Mouse (Mus musculus) large intestine, adult 2 months (tissue): ENCODE measurements at regions not wholly inside any gene's neighbourhood (a gene's known extent, or its start where the extent isn't known, plus 50 kb on each side); places are given as distances from the start of the nearest gene placed in this dataset.

Experiments used
- DNase-seq: peaks from one replicate; pipeline ENCODE4 v3.0.0-alpha.2; 2012; ENCODE audit warnings: low read depth, low spot score
- WGBS: fragments of 180-500 bp; shearing (Covaris S2); methylation state at CpG from one replicate; pipeline ENCODE4 v1.1.7; 2018; 5-methylcytosine and 5-hydroxymethylcytosine counted together

DNA sequence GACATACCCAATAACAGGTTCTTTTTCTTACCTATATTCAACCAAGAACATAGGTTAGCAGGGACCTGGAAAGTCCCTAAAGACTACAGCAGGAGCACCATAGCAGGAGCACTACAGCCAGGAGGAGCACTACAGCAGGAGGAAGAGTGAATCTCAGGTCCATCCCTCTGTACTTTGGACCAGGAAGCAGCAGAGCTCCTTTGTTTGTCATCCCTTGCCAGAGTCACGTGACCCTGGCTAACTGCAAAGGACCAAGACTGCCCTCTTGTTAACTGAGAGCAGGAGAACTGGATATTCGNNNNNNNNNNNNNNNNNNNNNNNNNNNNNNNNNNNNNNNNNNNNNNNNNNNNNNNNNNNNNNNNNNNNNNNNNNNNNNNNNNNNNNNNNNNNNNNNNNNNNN lies 172.2 kb upstream of the Samsn1 start:
- peak; percentile 40 for DNase-seq
- 34% methylated on average over 2 of the region's 2 CpGs for WGBS

DNA sequence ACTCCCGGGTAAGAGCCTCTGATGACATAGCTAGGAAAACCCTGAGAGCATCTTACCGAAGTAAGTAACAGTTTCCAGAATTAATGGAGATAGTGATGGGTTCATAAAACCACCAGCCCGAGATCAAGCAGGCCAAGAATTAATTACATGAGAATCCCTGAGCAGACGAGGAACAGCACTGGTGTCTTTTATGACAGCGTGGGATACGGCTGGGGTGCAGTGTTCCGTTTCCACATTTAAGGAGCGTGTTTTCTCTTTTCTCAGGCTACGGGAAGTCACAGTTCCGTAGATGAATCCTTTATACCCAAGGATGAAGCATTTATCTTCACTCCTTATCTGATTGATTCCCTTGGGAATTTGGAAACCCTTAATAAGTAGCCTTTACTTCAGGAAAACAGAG lies 169.1 kb upstream of the Samsn1 start:
- no peak for DNase-seq
- WGBS, result 93% methylated on average over 10 of the region's 10 CpGs

DNA sequence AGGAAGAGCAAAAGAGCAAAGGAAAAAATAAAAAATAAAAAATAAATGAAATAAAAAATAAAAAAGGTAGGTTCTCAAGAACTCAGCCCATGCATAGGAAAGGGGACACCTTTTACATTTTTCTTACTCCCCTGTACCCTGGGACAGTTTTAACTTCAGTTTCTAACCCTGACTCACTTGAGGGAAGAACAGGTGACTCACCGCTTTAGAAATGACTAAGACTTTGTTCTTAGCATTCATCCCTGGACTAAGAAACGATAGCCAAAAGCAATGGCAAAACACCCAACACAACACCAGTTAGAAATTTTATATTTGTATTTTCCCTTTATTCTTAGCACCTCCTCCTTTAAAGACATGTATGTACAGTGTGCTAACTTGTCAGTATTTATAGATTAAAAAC lies 161.5 kb upstream of the Samsn1 start:
- WGBS, result 70% methylated on average over 2 of the region's 2 CpGs

GRCm38 (mm10) chr16:76183105-76183504 lies 161.0 kb upstream of the Samsn1 start:
- DNase-seq, result no peak
- WGBS, result 48% methylated on average over 3 of the region's 3 CpGs

More for the DNA sequence above, 161.5 kb upstream of the Samsn1 start:
- no peak for DNase-seq

DNA sequence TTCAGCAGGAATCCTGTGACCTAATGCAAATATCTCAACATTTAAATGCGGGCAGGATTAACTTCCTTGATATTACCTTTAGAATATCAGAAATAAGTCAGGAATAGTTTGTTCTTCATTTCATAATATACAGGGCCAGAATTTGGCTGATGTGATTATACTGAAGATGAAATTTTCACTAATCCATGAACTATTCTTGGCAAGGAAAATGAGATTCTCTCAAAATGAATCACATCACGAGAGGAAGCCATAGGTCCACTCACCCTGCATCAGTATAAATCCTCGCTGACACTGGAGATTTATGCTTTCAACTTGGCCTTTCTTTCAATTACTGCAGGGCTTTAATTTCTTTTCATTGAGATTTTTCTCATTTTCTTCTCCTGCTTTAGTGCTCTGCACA lies 159.5 kb upstream of the Samsn1 start:
- WGBS, result 84% methylated on average over 3 of the region's 3 CpGs
- no peak for DNase-seq

DNA sequence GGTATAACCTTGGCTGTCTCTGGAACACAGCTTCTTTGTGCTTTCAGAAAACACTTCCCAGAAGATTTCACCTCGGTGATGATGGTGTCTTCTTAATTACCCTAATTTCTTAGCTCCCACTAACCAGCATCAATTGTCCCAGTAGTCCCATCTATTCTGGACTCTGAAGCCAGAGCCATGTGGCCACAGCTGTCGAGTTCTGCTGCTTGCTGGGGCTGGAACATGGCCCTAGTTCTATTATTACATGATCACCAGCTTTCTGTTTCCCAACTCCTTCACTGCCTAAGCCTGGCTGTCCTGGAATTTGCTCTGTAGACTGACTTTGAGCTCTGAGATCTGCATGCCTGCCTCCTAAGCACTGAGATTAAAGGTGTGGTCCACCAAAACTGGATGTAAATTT lies 145.6 kb upstream of the Samsn1 start:
- 54% methylated on average over 2 of the region's 2 CpGs for WGBS
- DNase-seq, result no peak

DNA sequence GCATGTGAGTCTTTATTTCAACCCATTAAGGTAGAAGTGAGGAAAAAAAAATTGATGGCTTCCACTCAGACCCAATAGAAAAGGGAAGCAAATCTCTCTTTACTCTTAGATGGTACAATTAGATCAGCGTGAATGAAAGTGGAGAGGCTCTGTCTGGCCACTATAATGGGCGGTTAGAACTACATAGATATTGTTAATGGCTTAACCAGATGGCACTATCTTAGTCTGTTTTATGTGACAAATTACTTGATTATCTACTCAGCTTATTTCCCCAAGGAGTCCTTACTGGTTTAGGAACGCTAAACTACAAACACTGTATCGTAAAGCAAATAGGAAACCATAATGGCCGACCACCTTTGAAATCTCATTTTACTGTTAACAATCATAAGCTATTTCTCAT lies 138.8 kb upstream of the Samsn1 start:
- 78% methylated on average over 5 of the region's 5 CpGs for WGBS

DNA sequence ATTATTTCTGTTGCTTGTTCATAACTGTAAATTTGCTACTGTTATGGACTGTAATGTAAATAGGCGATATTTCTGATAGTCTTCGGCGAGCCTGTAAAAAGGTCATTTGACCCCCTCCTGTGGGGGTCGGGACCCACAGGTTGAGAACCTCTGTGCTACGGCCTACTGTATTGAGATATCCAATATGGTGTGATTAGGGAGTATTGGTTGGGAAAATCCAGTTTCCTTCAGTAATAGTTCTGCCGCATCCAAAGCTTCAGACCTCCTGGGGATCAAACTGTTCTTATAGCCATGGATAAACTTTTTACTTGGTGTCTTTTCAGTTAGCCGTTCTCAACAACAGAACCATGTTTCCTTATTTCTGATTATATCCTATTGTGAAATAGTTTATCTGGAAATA lies 136.5 kb upstream of the Samsn1 start:
- DNase-seq, result no peak
- 95% methylated on average over 7 of the region's 7 CpGs for WGBS

More for the DNA sequence above, 138.8 kb upstream of the Samsn1 start:
- DNase-seq, result no peak

- DNase-seq, result no peak
- 82% methylated on average over 12 of the region's 12 CpGs for WGBS
Measured at GRCm38 (mm10) chr16:76153766-76154525, 131.9 kb upstream of the Samsn1 start.

- 66% methylated on average over 5 of the region's 5 CpGs for WGBS
- no peak for DNase-seq
Measured at GRCm38 (mm10) chr16:76149581-76149980, 127.5 kb upstream of the Samsn1 start.

DNA sequence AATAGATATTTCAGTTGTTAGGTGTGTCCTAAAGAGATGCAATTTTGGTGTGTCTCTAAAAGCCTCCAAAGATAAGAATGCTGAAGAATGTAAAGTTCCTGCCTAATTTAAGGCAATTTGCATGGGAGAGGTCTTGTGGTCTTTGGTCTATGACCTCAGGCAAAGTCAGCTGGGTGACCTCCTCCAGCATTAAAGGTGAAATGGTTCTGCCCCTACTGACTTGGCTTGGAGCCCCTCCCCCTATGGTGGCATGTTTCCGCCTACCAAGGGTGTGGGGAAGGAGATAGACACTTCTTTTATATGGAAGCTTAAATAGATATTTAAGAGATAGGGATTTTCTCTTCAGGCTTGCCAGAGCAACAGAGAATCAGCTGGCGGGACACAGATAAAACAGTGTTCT lies 111.8 kb upstream of the Samsn1 start:
- DNase-seq, result no peak
- WGBS, result 88% methylated on average over 2 of the region's 2 CpGs

DNA sequence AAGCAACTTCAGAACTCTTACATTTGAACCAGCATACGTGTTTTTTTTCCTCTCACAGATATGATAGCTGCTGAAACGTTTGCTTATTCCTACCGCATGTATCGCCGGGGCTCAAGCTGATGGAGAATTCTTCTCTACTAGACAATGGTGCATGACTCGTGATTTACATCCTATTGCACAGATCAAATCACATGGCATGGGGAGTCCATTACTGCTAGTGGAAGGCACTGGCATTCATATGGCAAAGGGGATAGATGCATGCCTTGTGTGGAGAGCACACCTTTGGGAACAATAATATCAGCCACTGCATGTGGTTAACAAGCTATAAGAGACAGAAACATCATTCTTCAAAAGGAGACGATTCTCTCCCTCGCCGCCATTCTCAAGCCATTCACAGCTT lies 108.4 kb upstream of the Samsn1 start:
- WGBS, result 82% methylated on average over 9 of the region's 9 CpGs
- no peak for DNase-seq

DNA sequence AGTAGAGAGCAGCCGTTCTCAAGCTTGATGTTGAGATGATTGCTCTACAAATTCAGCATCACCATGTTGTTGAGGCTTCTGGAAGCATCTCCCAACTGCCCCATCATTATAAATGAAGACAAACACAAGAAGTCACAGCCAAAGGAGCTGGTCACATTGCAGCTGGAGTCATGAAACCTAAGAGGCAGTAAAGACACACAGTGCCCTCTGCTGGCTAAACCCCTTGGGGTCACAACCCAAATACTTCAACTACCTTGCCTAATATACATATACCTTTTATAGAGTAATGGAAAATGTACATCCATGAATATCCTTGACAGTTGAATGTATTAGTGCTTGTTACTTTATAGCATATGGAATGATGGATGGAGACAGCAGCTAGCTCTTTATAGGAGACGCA lies 107.9 kb upstream of the Samsn1 start:
- 89% methylated on average over 2 of the region's 2 CpGs for WGBS
- no peak for DNase-seq

DNA sequence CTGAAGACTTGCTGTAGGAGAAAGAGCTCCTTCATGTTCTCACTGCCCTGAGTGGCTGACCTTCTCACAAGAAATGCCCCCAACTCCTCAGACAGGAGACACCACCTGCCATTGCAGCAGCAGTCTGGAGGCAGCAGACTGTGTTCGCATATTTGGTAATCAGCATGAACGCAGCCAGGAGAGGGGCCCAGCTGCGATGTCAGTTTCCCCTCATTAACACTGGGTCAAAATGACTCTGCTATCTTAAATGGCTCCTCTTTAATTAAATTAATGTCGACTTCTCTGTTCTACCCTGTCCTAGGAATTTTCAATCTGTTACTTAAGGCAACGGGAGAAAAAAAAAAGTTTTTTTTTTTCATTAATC lies 100.9 kb upstream of the Samsn1 start:
- no peak for DNase-seq
- 86% methylated on average over 5 of the region's 5 CpGs for WGBS

DNA sequence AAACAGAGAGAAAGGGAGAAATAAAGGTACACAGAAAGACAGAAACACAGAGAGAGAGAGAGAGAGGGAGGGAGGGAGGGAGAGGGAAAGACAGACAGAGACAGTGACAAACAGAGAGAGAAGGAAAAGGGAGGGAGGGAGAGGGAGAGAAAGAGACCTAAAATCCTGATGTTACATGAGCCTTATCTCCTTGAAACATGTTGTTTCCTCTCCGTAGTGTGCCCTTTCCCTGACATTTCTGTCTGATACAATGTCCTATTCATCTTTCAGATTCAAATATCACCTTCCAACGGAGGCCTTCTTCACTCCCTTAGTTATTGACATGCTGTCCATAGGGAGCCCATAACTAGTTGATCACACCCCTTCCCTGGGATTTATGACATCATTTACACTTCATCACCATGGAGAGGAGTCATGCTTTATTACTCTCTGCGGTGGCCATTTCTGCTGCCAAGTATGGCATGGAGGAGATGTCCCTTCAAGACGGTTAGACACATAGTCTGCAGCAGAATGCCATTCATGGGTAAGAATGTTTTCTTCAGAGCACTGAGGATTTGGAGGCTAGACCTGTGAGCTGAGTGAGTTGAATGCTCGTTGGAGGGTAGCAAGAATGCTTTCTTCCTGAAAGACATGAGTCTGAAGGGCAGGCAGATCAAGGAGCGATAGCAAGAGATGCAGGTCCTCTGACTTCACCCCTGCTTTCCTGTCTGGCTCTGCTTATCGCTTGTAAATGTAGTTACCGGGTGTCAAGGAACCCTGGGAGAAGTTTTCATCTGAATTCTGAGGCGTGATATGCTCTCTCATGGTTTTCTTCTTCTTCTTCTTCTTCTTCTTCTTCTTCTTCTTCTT lies 100.3 kb upstream of the Samsn1 start:
- DNase-seq, result no peak

DNA sequence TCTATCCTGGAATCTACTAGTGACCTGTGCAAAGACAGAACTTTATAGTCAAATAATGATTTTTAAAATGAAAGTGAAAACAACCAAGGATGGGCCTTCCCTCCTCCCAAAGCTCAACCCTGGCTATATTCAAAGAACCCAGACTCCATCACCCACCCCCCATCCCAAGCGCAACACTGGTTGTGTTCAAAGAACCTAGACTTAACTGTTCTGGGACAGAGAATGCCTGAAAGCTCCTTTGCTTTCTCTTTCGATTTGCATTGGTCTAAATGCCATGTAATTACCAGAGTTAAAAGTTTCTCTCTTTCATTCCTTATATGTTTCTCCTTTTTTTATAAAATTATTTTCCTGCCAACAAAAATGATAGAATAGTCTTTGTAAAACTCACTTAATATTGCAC lies 98.6 kb upstream of the Samsn1 start:
- 91% methylated on average over 2 of the region's 2 CpGs for WGBS

More for the DNA sequence above, 100.3 kb upstream of the Samsn1 start:
- WGBS, result 54% methylated on average over 9 of the region's 9 CpGs

DNA sequence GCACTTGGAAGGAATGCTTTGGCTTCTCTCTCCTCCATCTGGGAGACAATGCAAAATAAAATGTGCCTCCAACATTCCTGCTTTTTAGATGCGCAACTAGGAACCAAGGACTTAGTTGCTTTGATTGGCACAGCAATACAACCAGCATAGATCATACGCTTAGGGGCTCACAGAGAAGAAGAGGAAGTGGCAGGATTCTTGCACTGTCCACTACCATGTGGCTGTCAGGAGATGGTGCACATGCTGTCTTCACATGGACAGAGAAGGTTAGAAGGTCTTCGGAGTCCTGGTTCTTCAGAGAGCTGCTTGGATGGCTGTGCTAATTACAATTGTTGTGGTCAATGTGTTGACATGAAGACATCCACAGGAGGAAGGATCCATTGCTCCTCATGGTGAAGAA lies 88.3 kb upstream of the Samsn1 start:
- DNase-seq, result no peak
- 89% methylated on average over 3 of the region's 3 CpGs for WGBS

More for the DNA sequence above, 98.6 kb upstream of the Samsn1 start:
- no peak for DNase-seq

GRCm38 (mm10) chr16:76108464-76108863 lies 86.4 kb upstream of the Samsn1 start:
- 23% methylated on average over 2 of the region's 2 CpGs for WGBS
- DNase-seq, result no peak

- WGBS, result 84% methylated on average over 6 of the region's 6 CpGs
- no peak for DNase-seq
Measured at GRCm38 (mm10) chr16:76104673-76105072, 82.6 kb upstream of the Samsn1 start.

DNA sequence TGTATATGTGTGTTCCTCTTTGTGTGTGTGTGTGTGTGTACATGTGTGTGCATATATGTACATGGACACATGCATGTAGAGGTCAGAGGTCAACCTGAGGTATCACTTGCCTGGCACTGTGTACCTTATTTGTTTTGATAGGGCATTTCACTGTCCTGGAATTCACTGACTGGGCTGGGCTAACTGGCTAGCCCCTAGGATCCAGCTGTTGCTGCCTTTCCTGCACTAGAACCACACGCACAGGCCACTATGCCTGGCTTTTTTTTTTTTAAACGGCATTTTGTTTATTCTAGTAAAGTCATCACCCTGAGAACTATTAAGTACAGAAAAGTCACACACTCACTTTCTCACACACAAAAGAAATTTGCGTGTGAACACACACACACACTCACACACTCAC lies 79.7 kb upstream of the Samsn1 start:
- 70% methylated on average over 3 of the region's 3 CpGs for WGBS
- DNase-seq, result no peak

DNA sequence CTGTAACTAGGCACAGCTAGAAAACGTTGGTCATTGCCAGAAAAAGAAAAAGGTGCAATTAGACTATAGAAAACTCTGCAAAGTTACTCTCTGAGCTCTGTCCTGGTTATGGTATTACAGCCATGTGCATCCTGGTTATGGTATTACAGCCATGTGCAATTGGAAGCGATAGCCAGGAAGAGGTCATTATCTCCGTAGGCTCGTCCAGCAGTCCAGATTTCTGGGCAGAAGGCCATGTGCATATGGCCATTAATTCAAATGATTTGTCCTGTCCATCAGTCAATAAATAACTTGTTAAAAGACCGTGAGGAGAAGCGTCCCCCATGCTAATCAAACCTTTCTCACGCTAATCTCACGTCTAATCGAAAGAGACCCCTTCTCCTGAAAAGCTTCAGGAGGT lies 75.7 kb upstream of the Samsn1 start:
- WGBS, result 74% methylated on average over 9 of the region's 9 CpGs
- DNase-seq, result no peak
